Mouse (Mus musculus) E14TG2a.4 (cell line): Measurements from ENCODE around the gene Oxa1l.

Source experiments
- H3K27me3 ChIP-seq: 2 replicates; pipeline ENCODE4 v1.6.1; 2014; ENCODE audit warnings: low read length, control low read depth; ENCODE audit not compliant: insufficient read depth
- H3K36me3 ChIP-seq: 2 replicates; pipeline ENCODE4 v1.6.1; 2014; ENCODE audit warnings: low read length, control low read depth; ENCODE audit not compliant: insufficient read depth
- H3K4me1 ChIP-seq: replicated peaks from 2 replicates; pipeline ENCODE4 v1.6.1; 2014; ENCODE audit warnings: low read depth, low read length, control low read depth
- H3K4me3 ChIP-seq: replicated peaks from 2 replicates; pipeline ENCODE4 v1.5.1; 2014; ENCODE audit warnings: mild to moderate bottlenecking, low read length
- H3K9me3 ChIP-seq: 2 replicates; pipeline ENCODE4 v1.6.1; 2014; ENCODE audit warnings: low read length, control low read depth
- CTCF ChIP-seq: conservative IDR thresholded peaks from 2 replicates; pipeline ENCODE4 v1.5.1; 2014; ENCODE audit warnings: low read length
- NANOG ChIP-seq: IDR thresholded peaks from 2 replicates; pipeline ENCODE4 v1.6.1; 2014; ENCODE audit warnings: borderline replicate concordance, low read length, mixed read lengths
- POU5F1 ChIP-seq: IDR thresholded peaks from 2 replicates; pipeline ENCODE4 v1.6.1; 2014; ENCODE audit warnings: low read length, borderline replicate concordance

Oxa1l gene

GRCm38 (mm10) chr14:54367429-54368060, 6.9 kb downstream of the Oxa1l start:
- no peaks in the 10 kb centered on the region for H3K9me3 ChIP-seq
- no peaks in the 10 kb centered on the region for H3K27me3 ChIP-seq
- H3K4me1 ChIP-seq, result peaks cover 49% of the 10 kb centered on the region
- no peak overlapping the region for H3K4me3 ChIP-seq
- peaks cover 84% of the 10 kb centered on the region for H3K36me3 ChIP-seq
- TF ChIP-seq NANOG (no peak), CTCF (no peak), POU5F1 (no peak)

GRCm38 (mm10) chr14:54369372-54369771, 8.7 kb downstream of the Oxa1l start:
- no peaks in the 10 kb centered on the region for H3K9me3 ChIP-seq
- H3K4me3 ChIP-seq, result no peak overlapping the region
- peaks cover 61% of the 10 kb centered on the region for H3K4me1 ChIP-seq
- peaks cover 86% of the 10 kb centered on the region for H3K36me3 ChIP-seq
- no peak for TF ChIP-seq POU5F1
- no peak for TF ChIP-seq CTCF
- TF ChIP-seq NANOG, result no peak
- no peaks in the 10 kb centered on the region for H3K27me3 ChIP-seq

GRCm38 (mm10) chr14:54370595-54370994, 10.0 kb downstream of the Oxa1l start:
- Histone ChIP-seq H3K27me3 (no peaks in the 10 kb centered on the region), H3K4me3 (no peak overlapping the region), H3K9me3 (no peaks in the 10 kb centered on the region), H3K4me1 (peaks cover 68% of the 10 kb centered on the region), H3K36me3 (peaks cover 89% of the 10 kb centered on the region)
- TF ChIP-seq NANOG (no peak), CTCF (no peak), POU5F1 (no peak)

GRCm38 (mm10) chr14:54371460-54371859, 10.8 kb downstream of the Oxa1l start:
- peaks cover 90% of the 10 kb centered on the region for H3K36me3 ChIP-seq
- H3K4me1 ChIP-seq, result peaks cover 76% of the 10 kb centered on the region
- TF ChIP-seq CTCF, result no peak
- no peak for TF ChIP-seq POU5F1
- TF ChIP-seq NANOG, result no peak
- H3K27me3 ChIP-seq, result no peaks in the 10 kb centered on the region
- H3K4me3 ChIP-seq, result no peak overlapping the region
- no peaks in the 10 kb centered on the region for H3K9me3 ChIP-seq

- Histone ChIP-seq H3K36me3 (peaks cover 90% of the 10 kb centered on the region), H3K27me3 (no peaks in the 10 kb centered on the region), H3K4me1 (peaks cover 75% of the 10 kb centered on the region), H3K4me3 (no peak overlapping the region), H3K9me3 (no peaks in the 10 kb centered on the region)
- no peak for TF ChIP-seq POU5F1
- TF ChIP-seq CTCF, result no peak
- no peak for TF ChIP-seq NANOG
Measured at GRCm38 (mm10) chr14:54372923-54373322, 12.3 kb downstream of the Oxa1l start.

GRCm38 (mm10) chr14:54375916-54376315, 15.3 kb downstream of the Oxa1l start:
- H3K4me1 ChIP-seq, result peaks cover 82% of the 10 kb centered on the region
- peak; percentile 62 for TF ChIP-seq CTCF
- TF ChIP-seq NANOG, result no peak
- peaks cover 88% of the 10 kb centered on the region for H3K36me3 ChIP-seq
- no peaks in the 10 kb centered on the region for H3K27me3 ChIP-seq
- H3K9me3 ChIP-seq, result no peaks in the 10 kb centered on the region
- no peak overlapping the region for H3K4me3 ChIP-seq

- peaks cover 93% of the 10 kb centered on the region for H3K36me3 ChIP-seq
- TF ChIP-seq NANOG (no peak), POU5F1 (no peak), CTCF (no peak)
- no peak overlapping the region for H3K4me3 ChIP-seq
- no peaks in the 10 kb centered on the region for H3K9me3 ChIP-seq
- H3K27me3 ChIP-seq, result no peaks in the 10 kb centered on the region
- H3K4me1 ChIP-seq, result peaks cover 89% of the 10 kb centered on the region
Measured at GRCm38 (mm10) chr14:54377166-54377565, 16.5 kb downstream of the Oxa1l start.

- TF ChIP-seq NANOG (no peak), POU5F1 (no peak), CTCF (no peak)
- no peaks in the 10 kb centered on the region for H3K9me3 ChIP-seq
- H3K4me3 ChIP-seq, result no peak overlapping the region
- peaks cover 83% of the 10 kb centered on the region for H3K36me3 ChIP-seq
- no peaks in the 10 kb centered on the region for H3K27me3 ChIP-seq
- H3K4me1 ChIP-seq, result peaks cover 91% of the 10 kb centered on the region
Measured at GRCm38 (mm10) chr14:54379571-54379970, 18.9 kb downstream of the Oxa1l start.

- H3K9me3 ChIP-seq, result no peaks in the 10 kb centered on the region
- no peaks in the 10 kb centered on the region for H3K27me3 ChIP-seq
- no peak for TF ChIP-seq CTCF
- no peak for TF ChIP-seq NANOG
- TF ChIP-seq POU5F1, result no peak
- peaks cover 78% of the 10 kb centered on the region for H3K36me3 ChIP-seq
- H3K4me1 ChIP-seq, result peaks cover 95% of the 10 kb centered on the region
- peak overlapping the region; percentile 29; the same call in 1 of the 2 replicates for H3K4me3 ChIP-seq
Measured at GRCm38 (mm10) chr14:54380616-54381015, 20.0 kb downstream of the Oxa1l start.
